Mouse (Mus musculus): ENCODE data around the gene Cdcp2.

GRCm38 (mm10) chr4:107119056-107119455 lies 22.4 kb downstream of the Cdcp2 start:
- TF ChIP-seq ZNF384 (IDR thresholded peaks at IDR 0.05; ENCODE audit: low read depth, low read length) (no peak), ELF1 (IDR thresholded peaks at IDR 0.05; ENCODE audit: low read depth, low read length) (no peak), ZC3H11A (IDR thresholded peaks at IDR 0.05; ENCODE audit: low read depth, low read length) (no peak), IRF4 (IDR thresholded peaks at IDR 0.05; ENCODE audit: low read depth, low read length) (no peak), CTCF (conservative IDR thresholded peaks at IDR 0.05 in 1 of 2, IDR thresholded peaks at IDR 0.05 in 1 of 2; ENCODE audit: low read depth in 2 of 2, low read length in 2 of 2) (no peak), CHD2 (IDR thresholded peaks at IDR 0.05; ENCODE audit: low read length) (no peak), NRF1 (IDR thresholded peaks at IDR 0.05; ENCODE audit: low read depth, low read length) (no peak), BHLHE40 (IDR thresholded peaks at IDR 0.05; ENCODE audit: low read depth, low read length) (no peak), POLR2A (IDR thresholded peaks at IDR 0.05; ENCODE audit: low read depth, low read length) (no peak)
